Mouse (Mus musculus): ENCODE measurements around the gene Hhat. TPM values are rescaled to one million over a fixed set of nuclear protein-coding genes. Genes with fewer than 3 reads are reported as not detected.
A peak's percentile ranks its signal among the peaks of the same experiment; 100 is the strongest.

Hhat gene
- total RNA-seq, 4 experiments from 2014 or later, result 2.1 to 3.6 (median 2.8) TPM

GRCm38 (mm10) chr1:192651981-192652605, 118.9 kb downstream of the Hhat start:
- DNase-seq (ENCODE audit: low spot score), result peak; percentile 30

GRCm38 (mm10) chr1:192650586-192650985, 120.4 kb downstream of the Hhat start:
- no peak for DNase-seq (ENCODE audit: low spot score)

GRCm38 (mm10) chr1:192650023-192650422, 121.0 kb downstream of the Hhat start:
- no peak for DNase-seq (ENCODE audit: low spot score)

GRCm38 (mm10) chr1:192649233-192649632, 121.8 kb downstream of the Hhat start:
- no peak for DNase-seq (ENCODE audit: low spot score)

- no peak for DNase-seq (ENCODE audit: low spot score)
Observed at GRCm38 (mm10) chr1:192647361-192647760, 123.7 kb downstream of the Hhat start.

GRCm38 (mm10) chr1:192642126-192642525, 128.9 kb downstream of the Hhat start:
- no peak for DNase-seq (ENCODE audit: low spot score)

GRCm38 (mm10) chr1:192639175-192639574, 131.8 kb downstream of the Hhat start:
- DNase-seq (ENCODE audit: low spot score), result no peak

GRCm38 (mm10) chr1:192621843-192622242, 149.2 kb downstream of the Hhat start:
- no peak for DNase-seq (ENCODE audit: low spot score)

GRCm38 (mm10) chr1:192613271-192613670, 157.8 kb downstream of the Hhat start:
- DNase-seq (ENCODE audit: low spot score), result no peak

GRCm38 (mm10) chr1:192611996-192612739, 158.9 kb downstream of the Hhat start:
- no peak for DNase-seq (ENCODE audit: low spot score)

GRCm38 (mm10) chr1:192606876-192607275, 164.1 kb downstream of the Hhat start:
- DNase-seq (ENCODE audit: low spot score), result no peak

- no peak for DNase-seq (ENCODE audit: low spot score)
Observed at GRCm38 (mm10) chr1:192604413-192604812, 166.6 kb downstream of the Hhat start.

- DNase-seq (ENCODE audit: low spot score), result no peak
Observed at GRCm38 (mm10) chr1:192603556-192603955, 167.5 kb downstream of the Hhat start.

- DNase-seq (ENCODE audit: low spot score), result no peak
Observed at GRCm38 (mm10) chr1:192601206-192601605, 169.8 kb downstream of the Hhat start.

- no peak for DNase-seq (ENCODE audit: low spot score)
Observed at GRCm38 (mm10) chr1:192599746-192600145, 171.3 kb downstream of the Hhat start.

GRCm38 (mm10) chr1:192598380-192598779, 172.6 kb downstream of the Hhat start:
- peak; percentile 64 for DNase-seq (ENCODE audit: low spot score)

- DNase-seq (ENCODE audit: low spot score), result no peak
Observed at GRCm38 (mm10) chr1:192595426-192595825, 175.6 kb downstream of the Hhat start.

GRCm38 (mm10) chr1:192593492-192593891, 177.5 kb downstream of the Hhat start:
- DNase-seq (ENCODE audit: low spot score), result no peak

- DNase-seq (ENCODE audit: low spot score), result no peak
Observed at GRCm38 (mm10) chr1:192587451-192587850, 183.6 kb downstream of the Hhat start.

GRCm38 (mm10) chr1:192585289-192585688, 185.7 kb downstream of the Hhat start:
- DNase-seq (ENCODE audit: low spot score), result no peak

GRCm38 (mm10) chr1:192582921-192583320, 188.1 kb downstream of the Hhat start:
- no peak for DNase-seq (ENCODE audit: low spot score)

- DNase-seq (ENCODE audit: low spot score), result no peak
Observed at GRCm38 (mm10) chr1:192564691-192565090, 206.3 kb downstream of the Hhat start.

GRCm38 (mm10) chr1:192559341-192559740, 211.7 kb downstream of the Hhat start:
- no peak for DNase-seq (ENCODE audit: low spot score)
